Mouse (Mus musculus): ENCODE results near the gene Dnajb13. TPM values are rescaled to one million over a fixed set of nuclear protein-coding genes. Genes with fewer than 3 reads are reported as not detected.
A peak's percentile ranks its signal among the peaks of the same experiment; 100 is the strongest.

The Dnajb13 gene
- not detected for total RNA-seq (2021)
- long read RNA-seq, experiment 1, result 0 reads
- long read RNA-seq, experiment 2, result 0 reads

DNA sequence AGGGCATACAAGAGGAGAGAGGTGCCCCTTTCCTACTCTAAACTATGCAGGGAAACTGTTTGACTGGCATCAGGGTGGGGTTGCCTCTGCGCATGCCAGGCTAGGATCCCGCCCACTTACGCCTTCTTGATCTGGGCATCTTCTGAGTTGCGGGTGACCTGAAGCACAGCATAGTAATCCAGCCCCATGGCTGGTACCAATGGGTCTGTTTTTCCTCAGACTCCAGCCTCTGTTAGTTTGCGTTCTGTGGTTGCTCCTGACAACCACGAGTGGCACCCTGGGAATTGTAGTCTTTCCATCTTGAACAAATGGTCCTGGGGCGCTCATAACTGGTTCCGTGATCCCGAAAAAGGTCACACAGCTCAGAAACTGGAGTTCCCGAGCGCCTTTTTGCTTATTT lies at the start of gene Dnajb13:
Gene Dnajb13, minus strand, starts transcription at position 388 of the 400 bp plus-strand sequence.
- no peak for DNase-seq

DNA sequence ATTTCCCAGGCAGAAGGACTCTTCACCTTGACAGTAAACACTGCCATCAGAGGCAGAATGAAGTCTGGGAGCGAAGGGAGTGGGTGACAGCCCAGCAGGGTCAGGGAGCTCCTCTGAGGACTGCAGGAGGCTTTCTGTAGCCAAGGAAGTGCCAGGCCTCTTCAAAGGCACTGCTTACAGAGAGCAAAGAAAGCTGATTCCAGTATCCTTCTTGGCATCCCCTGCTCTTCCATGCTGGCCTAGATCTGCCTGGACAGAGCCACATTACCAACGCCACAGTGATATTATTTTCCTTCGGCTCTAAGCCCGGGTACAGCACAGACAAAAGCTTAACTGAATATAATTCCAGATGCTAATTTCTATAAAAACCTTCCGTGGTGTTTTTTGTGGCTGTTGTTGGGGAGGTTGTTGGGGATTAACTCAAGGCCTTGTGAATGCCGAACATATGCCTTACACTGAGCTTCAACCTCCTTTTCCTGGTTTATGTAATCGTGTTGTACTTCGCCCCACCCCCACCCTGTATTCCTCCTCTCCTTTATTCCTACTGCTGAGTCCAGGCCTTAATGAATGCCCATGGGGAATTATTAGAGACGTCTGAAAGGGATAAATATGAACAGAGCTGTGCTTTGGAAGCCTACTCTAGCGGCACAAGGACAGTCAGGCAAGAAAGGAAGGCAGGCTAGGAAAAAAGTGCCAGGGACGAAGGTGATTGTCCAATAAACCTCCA lies 47.3 kb upstream of the Dnajb13 start:
- peak; percentile 15 for DNase-seq

DNA sequence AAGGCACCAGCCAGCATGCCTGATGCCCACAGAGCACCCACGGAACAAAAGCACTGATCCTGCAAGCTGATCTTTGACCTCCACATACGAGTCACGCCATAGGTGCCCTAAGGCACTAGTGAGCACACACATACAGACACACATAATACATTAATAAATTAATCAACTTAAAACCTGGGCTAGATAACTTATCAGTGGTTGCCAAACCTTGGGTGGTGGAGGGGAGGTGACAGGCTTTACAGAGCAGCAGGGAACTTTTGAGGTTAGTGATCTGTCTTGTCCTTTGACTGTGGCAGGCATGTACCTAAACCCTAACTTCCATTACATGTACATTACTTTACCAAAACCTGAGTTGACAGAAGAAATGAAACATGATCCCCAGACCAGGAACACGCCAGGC lies 44.6 kb upstream of the Dnajb13 start:
- DNase-seq, result no peak

DNA sequence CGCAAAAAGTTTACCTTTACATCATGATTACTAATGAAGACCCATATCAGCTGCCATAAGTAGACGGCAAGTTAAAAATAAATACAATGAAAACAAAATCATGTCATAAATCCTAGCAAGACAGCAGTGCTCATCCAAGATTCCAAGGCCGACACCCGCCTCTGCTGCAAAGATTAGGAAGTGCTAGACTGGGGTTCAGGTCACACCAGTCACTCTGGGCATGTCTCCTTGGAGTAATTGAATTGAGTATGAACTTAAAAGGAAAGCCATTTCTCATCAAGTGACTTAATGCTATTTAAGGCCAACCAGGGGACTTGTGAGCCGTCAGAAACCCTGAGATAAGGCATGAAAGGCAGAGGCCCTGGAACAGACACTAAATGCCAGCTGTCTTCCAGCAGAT lies 42.5 kb upstream of the Dnajb13 start:
- DNase-seq, result no peak

DNA sequence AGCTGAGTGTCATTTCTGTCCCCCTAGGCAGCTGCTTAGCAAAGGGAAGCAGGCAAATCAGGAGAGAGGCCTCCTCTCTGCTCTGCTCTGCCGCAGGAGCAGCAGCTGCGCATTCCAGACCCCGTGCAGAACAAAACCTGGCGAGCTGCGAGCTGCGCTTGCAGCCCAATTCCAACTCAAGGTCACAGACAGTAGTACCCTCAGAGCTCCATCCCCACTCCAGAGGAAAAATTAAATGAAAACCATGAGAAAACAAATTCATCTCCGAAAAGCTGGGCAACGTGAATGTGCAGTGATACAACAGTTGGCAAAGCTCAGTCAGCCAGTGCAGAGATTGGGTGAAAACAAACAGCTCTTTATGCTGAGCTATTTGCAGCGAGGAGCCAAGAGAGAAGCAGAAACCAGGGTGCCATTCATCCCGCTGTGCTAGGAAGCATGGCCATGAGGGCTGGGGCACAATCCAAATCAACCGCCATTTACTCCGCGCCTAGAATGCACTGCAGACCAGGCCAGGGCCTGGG lies 40.7 kb upstream of the Dnajb13 start:
- DNase-seq, result peak; percentile 30

DNA sequence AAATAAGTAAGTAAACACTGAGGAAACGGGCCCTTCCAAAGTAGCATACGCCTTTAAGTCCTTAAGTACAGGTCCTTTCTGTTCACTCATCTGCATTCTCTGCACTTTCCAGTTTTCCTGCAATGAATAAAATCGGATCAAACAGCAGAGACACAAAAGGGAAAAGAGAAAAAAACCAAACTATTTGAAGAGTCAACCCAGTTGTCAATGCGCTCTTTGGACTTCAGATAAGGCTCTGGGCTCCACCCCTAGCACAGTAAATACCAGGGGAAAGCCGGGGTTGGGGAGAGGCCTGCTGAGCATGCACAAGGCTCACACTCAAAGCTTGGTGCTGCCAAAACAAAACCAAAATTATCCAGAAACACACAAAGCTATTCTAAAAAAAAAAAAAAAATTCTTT lies 40.2 kb upstream of the Dnajb13 start:
- DNase-seq, result no peak

DNA sequence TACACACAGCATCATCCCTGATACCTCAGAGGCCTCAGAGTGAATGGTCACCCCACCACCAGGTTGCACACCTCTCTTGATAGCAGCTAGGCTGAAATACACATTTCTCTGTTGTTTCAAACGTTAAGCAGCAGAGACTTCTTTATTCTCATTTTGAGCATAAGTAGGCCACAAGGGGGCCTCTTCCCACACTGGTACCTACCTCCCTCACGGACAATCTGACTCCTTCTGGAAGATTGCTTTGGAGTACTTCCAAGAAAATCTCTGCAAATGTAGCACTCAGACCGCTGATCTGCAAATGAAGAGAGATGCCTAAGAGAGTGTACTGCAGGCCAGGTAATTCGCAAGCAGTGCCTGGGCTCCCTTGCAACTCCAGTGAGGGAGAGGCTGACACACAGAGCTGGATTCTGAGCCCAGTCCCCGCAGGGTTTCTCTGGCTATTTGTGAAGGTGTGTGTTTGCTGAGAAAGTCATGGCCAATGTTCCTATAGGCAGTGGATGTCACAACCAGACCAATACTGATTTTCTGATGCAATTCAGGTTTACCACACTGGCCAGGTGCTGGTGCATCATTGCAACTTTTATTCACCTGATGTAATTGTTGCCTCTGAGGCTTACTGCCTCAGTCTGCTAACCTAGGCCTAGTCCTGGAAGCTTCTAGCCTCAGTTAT lies 35.7 kb upstream of the Dnajb13 start:
- no peak for DNase-seq

DNA sequence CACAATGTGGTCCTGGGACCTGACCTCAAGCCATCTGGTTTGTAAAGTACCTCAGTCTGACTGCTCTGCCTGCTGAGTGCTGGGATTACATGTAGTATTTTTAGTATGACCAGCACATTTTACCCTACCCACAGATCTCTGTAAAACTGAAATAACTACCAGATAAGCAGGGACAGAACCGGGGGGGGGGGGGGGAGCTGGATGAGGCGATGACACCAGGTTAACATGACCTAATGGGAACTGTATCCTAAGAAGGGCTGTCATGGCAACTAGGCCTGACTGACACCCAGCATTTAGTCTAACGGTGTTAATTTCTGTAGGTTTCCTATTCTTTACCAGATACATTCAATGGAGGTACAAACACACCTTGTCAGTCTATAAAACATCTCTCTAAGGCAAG lies 35.0 kb upstream of the Dnajb13 start:
- no peak for DNase-seq

DNA sequence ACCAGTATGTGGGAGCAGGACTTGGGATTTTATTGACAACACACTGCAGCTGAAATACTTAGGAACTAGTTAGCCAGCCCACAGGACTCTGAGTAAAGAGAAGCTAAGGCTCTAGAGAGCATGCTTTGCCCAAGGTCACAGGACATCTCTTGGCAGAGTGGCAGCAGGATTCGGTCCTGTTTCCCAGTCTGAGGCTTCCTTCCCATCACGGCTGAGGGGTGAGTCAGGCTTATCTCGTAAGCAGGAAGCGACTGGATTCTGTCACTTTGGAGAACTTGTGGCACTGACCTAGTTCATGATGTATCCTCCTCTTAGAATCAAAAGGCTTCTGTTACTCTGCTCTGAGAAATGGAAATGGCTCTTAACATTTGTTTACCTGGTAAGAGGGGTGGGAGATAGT lies 32.9 kb upstream of the Dnajb13 start:
- no peak for DNase-seq

DNA sequence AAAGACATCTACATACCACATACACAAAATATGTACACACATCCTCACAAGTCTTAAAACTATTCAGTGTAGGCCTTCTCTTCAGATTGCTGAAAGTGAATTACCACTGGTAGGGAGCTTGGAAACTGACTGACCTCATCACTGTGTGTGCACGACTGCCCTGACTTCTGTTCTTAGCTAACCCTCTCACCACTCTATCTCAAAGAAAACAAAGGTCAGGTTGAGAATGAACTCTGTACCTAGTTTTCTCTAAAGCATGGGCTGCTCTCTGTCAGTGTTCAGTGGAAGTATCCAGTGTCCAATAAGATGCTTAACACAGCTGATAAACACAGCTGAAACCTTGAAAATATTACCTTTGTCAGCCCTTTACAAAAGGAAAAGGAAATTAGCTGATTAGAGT lies 29.7 kb upstream of the Dnajb13 start:
- no peak for DNase-seq

DNA sequence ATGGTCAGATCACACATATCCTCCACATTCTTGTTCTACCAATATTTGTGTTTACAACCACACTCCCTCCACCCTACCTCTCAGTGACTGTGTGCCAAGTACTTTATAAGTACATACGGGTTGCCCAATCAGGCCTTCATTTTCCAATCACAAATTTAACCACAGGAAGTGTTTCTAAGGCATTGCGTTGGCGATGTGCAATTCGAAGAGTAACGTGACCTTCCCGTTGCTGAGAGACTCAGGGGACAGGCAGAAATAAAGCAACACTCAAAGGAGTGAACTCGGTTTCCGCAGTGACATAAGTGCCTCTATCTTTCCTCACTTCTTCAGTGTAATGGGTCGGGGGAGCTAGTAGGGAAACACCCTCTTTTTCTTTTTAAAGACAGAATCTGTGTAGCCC lies 24.8 kb upstream of the Dnajb13 start:
- no peak for DNase-seq

DNA sequence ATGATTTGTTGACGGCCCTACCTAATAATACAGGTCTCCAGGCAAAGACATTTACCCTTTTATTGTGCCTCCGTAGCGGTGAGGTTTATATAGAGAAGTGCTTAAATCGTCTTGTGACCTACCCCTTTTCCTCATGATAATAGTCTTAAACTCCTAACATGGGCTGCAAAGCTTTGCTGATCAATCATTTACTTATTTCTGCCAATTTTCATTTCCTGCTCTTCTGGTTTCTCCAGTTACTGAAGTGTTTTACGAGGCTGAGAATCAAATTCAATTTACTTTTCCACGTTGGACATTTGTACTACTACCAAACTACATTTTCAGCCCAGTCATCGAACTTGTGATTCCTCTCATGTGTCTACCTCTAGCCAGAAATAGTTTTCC lies 22.8 kb upstream of the Dnajb13 start:
- no peak for DNase-seq

DNA sequence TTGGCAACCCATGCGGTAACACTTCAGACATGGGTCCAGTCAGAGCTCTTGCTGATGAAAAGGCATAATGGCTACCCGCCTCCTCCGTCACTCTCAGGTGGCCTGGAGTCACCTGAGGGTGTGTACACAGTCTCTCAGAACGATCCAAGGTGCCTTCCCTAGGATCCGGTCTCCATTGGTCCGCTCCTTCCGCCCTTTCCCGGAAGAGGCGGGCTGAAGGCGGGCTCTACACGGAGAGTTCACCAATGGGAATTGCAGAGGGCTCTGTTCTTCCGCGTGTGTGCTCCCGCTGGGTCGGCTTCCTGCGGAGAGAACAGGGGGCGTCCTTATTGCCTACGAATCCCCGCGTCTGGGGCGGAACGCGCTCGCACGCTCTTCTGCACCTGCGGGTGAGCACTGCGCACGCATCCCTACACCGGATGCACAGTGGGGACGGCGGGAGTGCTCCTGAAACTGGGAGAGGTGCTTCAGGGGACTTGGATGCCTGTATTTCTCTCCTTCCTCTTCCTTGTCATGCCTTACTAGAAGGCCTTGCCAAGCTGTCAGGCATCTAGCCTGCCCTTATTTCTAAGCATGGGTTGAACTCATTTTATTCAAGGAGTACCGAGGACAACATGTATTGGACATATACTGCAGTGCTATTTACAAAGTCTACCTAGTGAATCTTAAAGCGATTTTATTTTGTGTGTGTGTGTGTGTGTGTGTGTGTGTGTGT lies 22.2 kb upstream of the Dnajb13 start, which contains the start of gene Coa4:
Gene Coa4, plus strand, starts transcription at position 268 of the 715 bp plus-strand sequence.
- DNase-seq, result peak; percentile 86

DNA sequence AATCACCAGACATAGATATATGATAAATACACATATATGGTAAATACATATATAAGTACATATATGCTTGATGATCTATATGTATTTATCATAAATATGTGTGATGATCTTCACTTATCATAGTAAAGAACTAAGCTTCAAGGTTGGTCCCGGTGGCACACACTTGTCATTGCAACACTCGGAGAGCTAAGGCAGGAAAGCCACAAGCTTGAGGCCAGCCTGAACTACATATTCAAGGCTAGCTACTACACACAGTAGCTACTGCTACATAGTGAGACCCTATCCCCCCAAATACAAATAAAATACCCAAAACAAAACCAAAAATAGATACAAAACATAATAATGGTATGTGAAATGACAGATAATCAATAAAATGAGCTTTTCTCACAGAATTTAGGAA lies 21.1 kb upstream of the Dnajb13 start:
- DNase-seq, result no peak

DNA sequence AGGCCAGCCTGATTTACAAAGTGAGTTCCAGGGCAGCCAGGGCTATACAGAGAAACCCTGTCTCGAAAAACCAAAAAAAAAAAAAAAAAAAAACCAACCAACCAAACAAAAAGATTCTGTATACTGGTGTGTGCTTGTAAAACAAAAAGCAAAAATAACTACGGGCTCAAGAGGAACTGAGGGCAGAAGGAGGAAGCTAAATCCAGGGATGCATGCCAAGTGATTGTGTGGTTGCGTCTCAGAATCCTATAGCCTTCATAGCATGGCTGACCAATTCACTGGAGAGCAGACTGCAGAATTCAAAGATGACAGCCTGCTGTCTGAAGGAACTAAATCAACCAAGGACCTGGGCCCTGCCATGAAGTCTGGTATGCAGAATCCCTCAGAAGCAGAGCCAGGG lies 19.5 kb upstream of the Dnajb13 start:
- no peak for DNase-seq

DNA sequence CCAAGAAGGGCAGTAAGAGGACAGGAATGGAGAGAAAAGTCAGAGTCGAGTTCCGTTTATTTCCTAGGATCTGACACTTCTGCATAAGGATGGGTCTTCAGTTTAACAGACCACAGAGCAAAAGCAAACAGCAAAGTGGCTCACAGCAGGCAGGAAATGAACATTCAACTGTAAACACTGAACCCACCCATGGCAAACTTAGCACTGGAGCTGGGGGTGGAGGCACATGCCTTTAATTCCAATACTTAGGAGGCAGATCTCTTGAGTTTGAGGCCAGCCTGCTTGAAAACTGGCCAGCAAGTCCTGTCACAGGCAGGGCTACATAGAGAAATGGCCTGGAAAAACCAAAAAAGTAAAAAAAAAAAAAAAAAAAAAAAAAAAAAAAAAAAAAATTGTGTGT lies 18.7 kb upstream of the Dnajb13 start:
- no peak for DNase-seq

DNA sequence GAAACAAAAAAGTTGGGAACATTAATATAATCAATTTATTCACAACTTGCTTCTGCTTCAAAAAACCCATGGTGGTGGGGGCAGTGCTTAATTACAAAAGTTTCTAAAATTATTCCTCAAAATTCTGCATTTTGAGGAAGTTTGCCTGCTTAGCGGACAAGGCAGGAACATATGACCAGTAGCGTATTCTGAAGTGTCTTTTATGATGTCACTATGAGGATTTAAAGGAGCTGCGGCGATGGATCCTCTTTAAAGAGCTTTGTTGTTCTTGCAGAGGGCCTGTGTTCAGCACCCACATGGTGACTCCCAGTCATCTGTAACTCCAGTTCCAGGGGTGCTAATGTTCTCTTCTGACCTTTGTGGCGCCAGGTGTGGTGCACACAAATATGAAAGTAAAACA lies 16.0 kb upstream of the Dnajb13 start:
- no peak for DNase-seq

DNA sequence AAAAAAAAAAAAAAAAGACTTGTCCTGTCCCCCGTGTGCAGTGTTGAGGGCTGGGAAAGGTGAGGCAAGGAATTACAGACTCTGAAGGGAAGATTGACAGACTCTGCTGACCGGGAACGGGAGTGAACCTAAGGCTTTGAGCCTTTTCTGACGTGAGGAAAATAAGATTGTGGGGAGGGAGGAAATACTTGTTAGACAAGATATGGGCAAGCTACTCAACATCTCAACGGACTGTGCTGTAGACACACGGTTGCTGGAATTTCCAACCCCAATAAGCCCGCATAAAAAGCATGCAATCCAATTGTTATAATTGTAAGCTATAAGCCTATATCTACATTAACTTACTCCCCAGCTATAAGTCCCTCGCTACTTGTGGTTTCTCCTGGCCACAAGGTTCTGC lies 9.9 kb upstream of the Dnajb13 start:
- no peak for DNase-seq

DNA sequence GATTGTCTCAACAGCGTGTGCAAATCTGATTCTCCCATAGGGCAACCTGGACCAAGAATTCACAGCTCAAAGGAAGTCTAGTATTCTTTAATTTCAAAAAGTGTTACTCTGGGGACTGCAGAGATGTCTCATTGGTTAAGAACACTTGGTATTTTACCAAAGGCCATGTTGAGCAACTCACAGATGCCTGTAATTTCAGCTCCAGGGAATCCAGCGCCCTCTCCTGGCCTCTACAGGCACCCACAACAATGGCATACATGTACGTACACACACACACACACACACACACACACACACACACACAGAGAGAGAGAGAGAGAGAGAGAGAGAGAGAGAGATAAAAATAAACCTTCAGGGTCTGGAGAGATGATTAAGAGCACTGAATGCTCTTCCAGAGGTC lies 7.5 kb upstream of the Dnajb13 start:
- DNase-seq, result no peak

DNA sequence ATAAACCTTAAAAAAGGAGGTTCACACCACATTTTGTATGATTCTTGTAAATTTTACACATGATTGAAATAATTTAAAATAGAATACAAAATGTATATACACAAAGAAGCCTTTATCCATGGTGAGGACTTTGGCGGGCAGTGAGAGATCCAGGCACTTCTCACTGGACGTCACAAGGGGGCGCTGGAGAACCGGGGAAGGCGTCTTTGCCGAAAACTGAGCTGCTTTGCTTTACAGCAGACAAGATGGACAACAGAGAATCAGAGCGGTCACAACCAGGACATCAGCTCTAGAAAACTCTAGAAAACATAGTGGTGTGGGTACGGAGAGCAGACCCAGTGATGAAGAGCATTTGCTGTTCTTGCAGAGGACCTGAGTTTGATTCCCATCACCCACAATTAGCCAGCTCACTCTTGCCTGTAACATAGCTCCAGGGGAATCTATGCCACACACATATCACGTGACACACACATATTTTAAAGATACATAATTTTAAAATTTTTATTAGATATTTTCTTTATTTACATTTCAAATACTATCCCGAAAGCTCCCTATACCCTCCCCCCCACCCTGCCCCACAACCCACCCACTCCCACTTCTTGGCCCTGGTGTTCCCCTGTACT lies 6.0 kb upstream of the Dnajb13 start:
- DNase-seq, result peak; percentile 49

DNA sequence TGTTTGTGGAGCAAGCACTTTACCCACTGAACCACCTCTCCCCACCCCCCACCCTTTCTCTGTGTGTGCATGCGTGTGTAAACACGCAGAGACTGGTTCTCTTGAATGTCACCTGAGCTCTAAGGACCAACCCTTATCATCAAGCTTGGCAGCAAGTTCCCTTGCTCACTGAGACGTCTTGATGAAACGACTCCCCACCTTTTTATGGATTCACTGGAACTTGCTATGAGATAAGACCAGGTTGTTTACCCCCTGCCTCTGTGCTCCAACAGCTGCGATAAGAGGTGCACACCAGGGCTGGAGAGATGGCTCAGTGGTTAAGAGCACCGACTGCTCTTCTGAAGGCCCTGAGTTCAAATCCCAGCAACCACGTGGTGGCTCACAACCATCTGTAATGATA lies 5.4 kb upstream of the Dnajb13 start:
- no peak for DNase-seq

DNA sequence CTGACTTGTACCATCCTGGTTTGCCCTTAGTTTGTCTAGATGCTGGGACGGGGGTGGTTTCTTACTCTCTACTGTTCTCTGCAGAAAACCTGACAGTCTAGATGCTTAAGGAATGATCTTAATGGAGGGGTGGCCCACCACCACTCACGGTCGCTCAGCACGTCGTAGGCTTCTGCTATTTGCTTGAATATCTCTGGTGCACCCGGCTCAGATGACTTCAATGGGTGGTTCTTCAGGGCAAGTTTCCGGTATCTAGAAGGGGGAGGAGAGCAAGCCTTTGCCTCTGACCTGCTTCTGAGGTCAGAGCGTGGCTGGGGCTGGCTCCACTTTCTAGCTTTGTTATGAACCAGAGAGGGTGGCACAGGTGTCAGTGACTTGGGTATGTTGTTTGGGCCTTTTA lies 3.2 kb downstream of the Dnajb13 start:
- DNase-seq, result no peak

DNA sequence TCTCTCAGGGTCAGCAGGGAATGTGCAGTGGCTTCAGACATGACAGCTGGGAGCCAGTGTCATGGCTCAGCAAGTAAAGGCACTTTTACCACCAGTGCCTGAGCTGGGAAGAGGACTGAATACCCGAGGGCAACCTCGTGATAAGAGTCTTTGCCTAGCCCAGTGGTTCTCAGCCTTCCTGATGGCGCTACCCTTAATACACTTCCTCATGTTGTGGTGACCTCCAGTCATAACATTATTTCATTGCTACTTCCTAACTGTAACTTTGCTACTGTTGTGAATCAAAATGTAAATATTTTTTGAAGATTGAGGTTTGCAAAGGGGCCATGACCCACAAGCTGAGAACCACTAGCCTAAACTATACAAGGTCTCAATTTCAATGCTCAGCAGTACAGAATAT lies 6.1 kb downstream of the Dnajb13 start:
- DNase-seq, result no peak

All from gastrocnemius, postnatal 25 days (tissue).